Mouse (Mus musculus): Measurements from ENCODE around the gene Gnptg.

GRCm38 (mm10) chr17:25275833-25276232, 35.9 kb upstream of the Gnptg start:
- no peak for TF ChIP-seq POLR2A (IDR thresholded peaks at IDR 0.05; ENCODE audit: low read depth, low read length)
- no peak for TF ChIP-seq CTCF (conservative IDR thresholded peaks at IDR 0.05; ENCODE audit: insufficient read depth, insufficient read length, low read depth, low read length)
